Mouse (Mus musculus) neural tube, embryonic 14.5 days (tissue): ENCODE measurements around the gene Nfib. TPM values are rescaled to one million over a fixed set of nuclear protein-coding genes. Genes with fewer than 3 reads are reported as not detected.
A peak's percentile ranks its signal among the peaks of the same experiment; 100 is the strongest.

ENCODE experiments used
- ATAC-seq: fragments of 200-750 bp; cut with Nextera tagmentation; 2 replicates; pipeline ENCODE4 v1.8.0; 2017; ENCODE audit warnings: low read depth, mild to moderate bottlenecking, moderate TSS enrichment, moderate library complexity
- H3K27ac ChIP-seq: fragments of 300-500 bp; sonication (generic); 2 replicates; pipeline ENCODE4 v1.5.1; 2014; ENCODE audit warnings: low read depth, mild to moderate bottlenecking, control low read depth, low read length, moderate library complexity, mixed read lengths
- H3K27me3 ChIP-seq: fragments of 300-500 bp; sonication (generic); 2 replicates; pipeline ENCODE4 v1.6.1; 2014; ENCODE audit warnings: low read length; ENCODE audit not compliant: control insufficient read depth, insufficient read depth
- H3K36me3 ChIP-seq: fragments of 300-500 bp; sonication (generic); 2 replicates; pipeline ENCODE4 v1.6.1; 2014; ENCODE audit warnings: low read length, mixed read lengths; ENCODE audit not compliant: control insufficient read depth, insufficient read depth
- H3K4me1 ChIP-seq: fragments of 300-500 bp; sonication (generic); 2 replicates; pipeline ENCODE4 v1.6.1; 2014; ENCODE audit warnings: low read length; ENCODE audit not compliant: control insufficient read depth, insufficient read depth
- H3K4me2 ChIP-seq: fragments of 300-500 bp; sonication (generic); 2 replicates; pipeline ENCODE4 v1.6.1; 2014; ENCODE audit warnings: mild to moderate bottlenecking, low read depth, low read length, control low read depth
- H3K4me3 ChIP-seq: fragments of 300-500 bp; sonication (generic); 2 replicates; pipeline ENCODE4 v1.5.1; 2014; ENCODE audit warnings: low read depth, low read length, control low read depth, mixed read lengths
- H3K9ac ChIP-seq: fragments of 300-500 bp; sonication (generic); replicated peaks from 2 replicates; pipeline ENCODE4 v1.6.1; 2014; ENCODE audit warnings: low read depth, mild to moderate bottlenecking, control low read depth, low read length, mixed read lengths
- H3K9me3 ChIP-seq: fragments of 300-500 bp; sonication (generic); 2 replicates; pipeline ENCODE4 v1.6.1; 2016; ENCODE audit warnings: low read length; ENCODE audit not compliant: control insufficient read depth
- WGBS: fragments of 180-500 bp; shearing (Covaris S2); extraction: QIAGEN DNeasy Blood & Tissue Kit; methylation state at CpG from one replicate; pipeline ENCODE4 v1.1.7; 2014; 5-methylcytosine and 5-hydroxymethylcytosine counted together
- polyA plus RNA-seq: library from polyadenylated mRNA; unstranded; fragments of >200 nt; fragmentation: Nextera tagmentation; extraction: Ambion mirVana; gene quantifications from 2 replicates; pipeline ENCODE4 v1.2.1, GENCODE M21; 2014

Gene Nfib
- polyA plus RNA-seq, 1 experiment from 2014 or later, result 111 TPM

- H3K27me3 ChIP-seq, result no peaks in the 10 kb centered on the region
- H3K4me1 ChIP-seq, result no peaks in the 10 kb centered on the region
- H3K27ac ChIP-seq, result no peak overlapping the region
- no peak overlapping the region for H3K9ac ChIP-seq
- no peak overlapping the region for H3K4me2 ChIP-seq
- H3K9me3 ChIP-seq, result no peaks in the 10 kb centered on the region
- WGBS, result 66% methylated on average over 11 of the region's 11 CpGs
- H3K36me3 ChIP-seq, result no peaks in the 10 kb centered on the region
- H3K4me3 ChIP-seq, result no peak overlapping the region
- no peak for ATAC-seq
These were observed 394.4 kb downstream of the Nfib start for GRCm38 (mm10) chr4:82310924-82311734.

- Histone ChIP-seq H3K4me2 (no peak overlapping the region), H3K36me3 (no peaks in the 10 kb centered on the region), H3K4me1 (0 out of 2 replicates have a peak, but pooled peaks cover 7% of the 10 kb centered on the region), H3K27me3 (no peaks in the 10 kb centered on the region), H3K9ac (no peak overlapping the region), H3K4me3 (no peak overlapping the region), H3K9me3 (no peaks in the 10 kb centered on the region), H3K27ac (0 out of 2 replicates have a peak overlapping the region, but pooled peaks have one; percentile 16)
- 70% methylated on average over 6 of the region's 6 CpGs for WGBS
- no peak for ATAC-seq
These were observed 399.5 kb downstream of the Nfib start for GRCm38 (mm10) chr4:82306045-82306444.

- no peak overlapping the region for H3K4me3 ChIP-seq
These were observed 401.2 kb downstream of the Nfib start for GRCm38 (mm10) chr4:82304148-82304871.

GRCm38 (mm10) chr4:82303362-82303900 lies 402.1 kb downstream of the Nfib start:
- Histone ChIP-seq H3K27ac (no peak overlapping the region), H3K27me3 (no peaks in the 10 kb centered on the region), H3K9ac (no peak overlapping the region), H3K4me3 (no peak overlapping the region), H3K4me1 (0 out of 2 replicates have a peak, but pooled peaks cover 7% of the 10 kb centered on the region), H3K9me3 (no peaks in the 10 kb centered on the region), H3K4me2 (no peak overlapping the region), H3K36me3 (no peaks in the 10 kb centered on the region)
- 0 out of 2 replicates have a peak, but pooled peaks have one; percentile 41 for ATAC-seq
- WGBS, result 27% methylated on average over 3 of the region's 3 CpGs

More at GRCm38 (mm10) chr4:82304148-82304871, 401.2 kb downstream of the Nfib start:
- no peaks in the 10 kb centered on the region for H3K36me3 ChIP-seq
- WGBS, result 9% methylated on average over 17 of the region's 17 CpGs
- ATAC-seq, result peak; percentile 57; the same call in 1 of the 2 replicates
- H3K4me2 ChIP-seq, result 0 out of 2 replicates have a peak overlapping the region, but pooled peaks have one; percentile 1
- H3K9ac ChIP-seq, result no peak overlapping the region
- H3K27me3 ChIP-seq, result no peaks in the 10 kb centered on the region
- no peaks in the 10 kb centered on the region for H3K9me3 ChIP-seq
- H3K27ac ChIP-seq, result peak overlapping the region; percentile 49
- 0 out of 2 replicates have a peak, but pooled peaks cover 7% of the 10 kb centered on the region for H3K4me1 ChIP-seq

- Histone ChIP-seq H3K4me2 (no peak overlapping the region), H3K4me1 (0 out of 2 replicates have a peak, but pooled peaks cover 7% of the 10 kb centered on the region), H3K4me3 (no peak overlapping the region), H3K27ac (peak overlapping the region; percentile 60; the same call in 1 of the 2 replicates), H3K9me3 (no peaks in the 10 kb centered on the region), H3K36me3 (no peaks in the 10 kb centered on the region), H3K27me3 (no peaks in the 10 kb centered on the region), H3K9ac (no peak overlapping the region)
- no peak for ATAC-seq
- 35% methylated on average over 6 of the region's 6 CpGs for WGBS
These were observed 402.6 kb downstream of the Nfib start for GRCm38 (mm10) chr4:82302901-82303300.

GRCm38 (mm10) chr4:82298606-82299005 lies 406.9 kb downstream of the Nfib start:
- ATAC-seq, result no peak
- Histone ChIP-seq H3K4me1 (no peaks in the 10 kb centered on the region), H3K36me3 (no peaks in the 10 kb centered on the region), H3K9ac (no peak overlapping the region), H3K4me3 (no peak overlapping the region), H3K4me2 (no peak overlapping the region), H3K9me3 (no peaks in the 10 kb centered on the region), H3K27me3 (no peaks in the 10 kb centered on the region), H3K27ac (no peak overlapping the region)
- WGBS, result 95% methylated on average over 1 of the region's 1 CpGs

GRCm38 (mm10) chr4:82297562-82297961 lies 408.0 kb downstream of the Nfib start:
- 68% methylated on average over 2 of the region's 2 CpGs for WGBS
- no peaks in the 10 kb centered on the region for H3K4me1 ChIP-seq
- H3K9ac ChIP-seq, result no peak overlapping the region
- no peak overlapping the region for H3K4me3 ChIP-seq
- H3K27me3 ChIP-seq, result no peaks in the 10 kb centered on the region
- no peak for ATAC-seq
- no peaks in the 10 kb centered on the region for H3K36me3 ChIP-seq
- no peak overlapping the region for H3K4me2 ChIP-seq
- H3K27ac ChIP-seq, result no peak overlapping the region
- no peaks in the 10 kb centered on the region for H3K9me3 ChIP-seq

- ATAC-seq, result no peak
- WGBS, result 61% methylated on average over 1 of the region's 1 CpGs
- H3K4me1 ChIP-seq, result no peaks in the 10 kb centered on the region
- no peak overlapping the region for H3K4me2 ChIP-seq
- no peak overlapping the region for H3K9ac ChIP-seq
- H3K4me3 ChIP-seq, result no peak overlapping the region
- no peaks in the 10 kb centered on the region for H3K36me3 ChIP-seq
- H3K27me3 ChIP-seq, result no peaks in the 10 kb centered on the region
- no peaks in the 10 kb centered on the region for H3K9me3 ChIP-seq
- no peak overlapping the region for H3K27ac ChIP-seq
These were observed 411.5 kb downstream of the Nfib start for GRCm38 (mm10) chr4:82294066-82294465.
